14 mouse cellular contexts compared by ENCODE assay signal in genomic region chr5:125045202-125045601, GRCm38 (mm10). TPM values are rescaled to one million over a fixed set of nuclear protein-coding genes. Genes with fewer than 3 reads are reported as not detected.
DNase-seq lines count a peak whose midpoint lies in the region; ATAC-seq and TF ChIP-seq lines count a peak whose summit lies in the region.
"Had no signal": no experiment of that assay in that cellular context is flagged by ENCODE, and none has a peak within 500 bp of the region (broad histone marks: within the 10 kb centered on the region; RNA-seq: fewer than 3 reads in every experiment).

No protein-coding gene starts in this region.

- ATAC-seq in hindbrain, embryonic 16.5 days: no peak; the same call in 1 of the 2 replicates
- no peak for ATAC-seq in monocyte, adult 5-6 weeks (replicated peaks; ENCODE audit: insufficient number of reproducible peaks, low FRiP score, low TSS enrichment, poor library complexity, severe bottlenecking)
- no peak for ATAC-seq in erythroblast, adult 5-6 weeks (replicated peaks; ENCODE audit: low FRiP score, poor library complexity, severe bottlenecking)

- H3K9me3 ChIP-seq in hindbrain, embryonic 16.5 days (ENCODE audit: control insufficient read depth, low read length): no peaks in the 10 kb centered on the region
- H3K9me3 ChIP-seq: heart, embryonic 15.5 days; megakaryocyte, embryonic 14.5 days had no signal

- TF ChIP-seq POLR2A in embryonic fibroblast, embryonic 13.5 days (IDR thresholded peaks at IDR 0.05; ENCODE audit: low read depth, low read length): no peak

- no peak overlapping the region for H3K4me3 ChIP-seq in embryonic fibroblast, embryonic 13.5 days (ENCODE audit: insufficient read depth, low read length)
- H3K4me3 ChIP-seq in hindbrain, embryonic 16.5 days (ENCODE audit: low read length): no peak overlapping the region
- H3K4me3 ChIP-seq: heart, embryonic 15.5 days; megakaryocyte, embryonic 14.5 days had no signal

- no peak overlapping the region; the same call in 1 of the 2 replicates for H3K9ac ChIP-seq in hindbrain, embryonic 16.5 days (ENCODE audit: low read depth, low read length)
- H3K9ac ChIP-seq: heart, embryonic 15.5 days had no signal

- no peaks in the 10 kb centered on the region for H3K27me3 ChIP-seq in hindbrain, embryonic 16.5 days (replicated peaks; ENCODE audit: control insufficient read depth, insufficient read depth, low read length)
- H3K27me3 ChIP-seq: heart, embryonic 15.5 days; megakaryocyte, embryonic 14.5 days had no signal

- DNase-seq in 3T3-L1 (ENCODE audit: low read depth, low spot score): peak; percentile 88
- DNase-seq in NIH3T3 (ENCODE audit: low read depth): peak; percentile 81
- no peak for DNase-seq in lung, postnatal 4 days
- DNase-seq: cerebellum, adult 9-10 months; right cerebral cortex, adult 18-20 months; thymus, adult 18-20 months had no signal

- peak overlapping the region; percentile 72 for H3K27ac ChIP-seq in embryonic fibroblast, embryonic 13.5 days (ENCODE audit: insufficient read depth, low read length)
- H3K27ac ChIP-seq in hindbrain, embryonic 16.5 days (ENCODE audit: low read depth, low read length): peak overlapping the region; percentile 45
- H3K27ac ChIP-seq: heart, embryonic 15.5 days had no signal

- WGBS in hindbrain, embryonic 16.5 days: 15% methylated on average over 5 of the region's 5 CpGs

- H3K36me3 ChIP-seq in hindbrain, embryonic 16.5 days (ENCODE audit: control insufficient read depth, insufficient read depth, low read length): peaks cover 22% of the 10 kb centered on the region

- H3K4me1 ChIP-seq in embryonic fibroblast, embryonic 13.5 days (ENCODE audit: control insufficient read depth, insufficient read depth, low read length): peaks cover 10% of the 10 kb centered on the region; the same call in 1 of the 2 replicates
- H3K4me1 ChIP-seq in hindbrain, embryonic 16.5 days (ENCODE audit: control insufficient read depth, insufficient read depth, low read depth, low read length): peaks cover 10% of the 10 kb centered on the region; the same call in 1 of the 2 replicates

- TF ChIP-seq CTCF in embryonic fibroblast, embryonic 13.5 days (IDR thresholded peaks at IDR 0.05; ENCODE audit: borderline replicate concordance, insufficient read depth, low read length): no peak

- no peak overlapping the region for H3K4me2 ChIP-seq in hindbrain, embryonic 16.5 days (ENCODE audit: low read length)
- H3K4me2 ChIP-seq: heart, embryonic 15.5 days; liver, embryonic 11.5 days had no signal

RNA-seq across cellular contexts. Expression of gene Rflna, which starts 42.2 kb away (rescaled TPM):
- polyA plus RNA-seq in embryonic fibroblast, embryonic 13.5 days (2011; ENCODE audit: insufficient read length, low read depth, missing spikeins): 1.2 and 7.7 TPM in 2 replicates
- polyA plus RNA-seq in hindbrain, embryonic 16.5 days (2015; fragmentation: Nextera tagmentation; extraction: Ambion mirVana): 6.8 and 6.9 TPM in 2 replicates
- not detected in 3 replicates for total RNA-seq in monocyte, adult 5-6 weeks (2017)
- not detected in 2 replicates for total RNA-seq in erythroblast, adult 5-6 weeks (2015; ENCODE audit: low replicate concordance)
- not detected in 2 replicates for total RNA-seq in erythroblast, adult 5-6 weeks (2017; ENCODE audit: low replicate concordance)
- total RNA-seq: granulocyte monocyte progenitor cell, adult 5-6 weeks had no signal

Comparison
In these comparisons a context has a peak if more than half of its experiments do, and no peak if none do; other contexts are left out.
1. DNase-seq: peak in 3T3-L1 (single experiment) and NIH3T3 (single experiment); none in lung, postnatal 4 days (0 of 2).